Mouse (Mus musculus): Measurements from ENCODE around the gene Cfl1. TPM values are rescaled to one million over a fixed set of nuclear protein-coding genes. Genes with fewer than 3 reads are reported as not detected.

The Cfl1 gene
- polyA plus RNA-seq, 1 experiment from 2014 or later, result 4,021 TPM

DNA sequence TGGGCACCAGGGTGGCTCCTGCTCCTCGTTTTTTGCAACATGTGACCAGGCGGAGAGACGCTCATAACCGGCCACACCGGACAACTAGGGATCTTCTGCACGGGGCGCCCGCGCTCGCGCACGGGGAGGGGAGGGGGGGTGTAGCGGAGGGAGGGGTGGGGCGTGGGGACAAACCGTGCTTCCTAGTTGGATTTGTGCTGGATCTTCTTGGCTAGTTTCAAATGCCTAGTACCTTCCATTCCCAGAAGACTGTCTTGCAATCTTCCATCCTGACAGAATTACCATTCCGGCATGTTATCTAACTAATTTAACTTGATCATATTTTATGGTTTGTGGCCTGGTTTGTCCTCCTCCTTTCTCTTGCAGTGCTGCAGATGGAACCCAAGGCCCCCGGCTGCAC is 13.4 kb downstream of the Cfl1 start, which contains the start of gene 1700020D05Rik:
TSS of gene 1700020D05Rik (minus strand) at position 101 of the 400 bp plus-strand sequence.
- Histone ChIP-seq H3K9me3 (ENCODE audit: control insufficient read depth, low read length) (no peaks in the 10 kb centered on the region), H3K9ac (replicated peaks; ENCODE audit: low read length) (no peak within 1 kb of the TSS), H3K4me3 (replicated peaks; ENCODE audit: low read depth, low read length) (no peak within 1 kb of the TSS), H3K4me1 (ENCODE audit: control insufficient read depth, insufficient read depth, low read length) (no peaks in the 10 kb centered on the region), H3K36me3 (ENCODE audit: control insufficient read depth, insufficient read depth, low read length) (peaks cover 17% of the 10 kb centered on the region; the same call in 1 of the 2 replicates), H3K27ac (replicated peaks; ENCODE audit: low read depth, low read length) (no peak within 1 kb of the TSS), H3K4me2 (ENCODE audit: low read length) (no peak within 1 kb of the TSS), H3K27me3 (ENCODE audit: control insufficient read depth, insufficient read depth, low read length) (no peaks in the 10 kb centered on the region)
- WGBS, result 61% methylated on average over 17 of the region's 17 CpGs
- DNase-seq (no peak), ATAC-seq (ENCODE audit: low FRiP score, low TSS enrichment) (no peak)

DNA sequence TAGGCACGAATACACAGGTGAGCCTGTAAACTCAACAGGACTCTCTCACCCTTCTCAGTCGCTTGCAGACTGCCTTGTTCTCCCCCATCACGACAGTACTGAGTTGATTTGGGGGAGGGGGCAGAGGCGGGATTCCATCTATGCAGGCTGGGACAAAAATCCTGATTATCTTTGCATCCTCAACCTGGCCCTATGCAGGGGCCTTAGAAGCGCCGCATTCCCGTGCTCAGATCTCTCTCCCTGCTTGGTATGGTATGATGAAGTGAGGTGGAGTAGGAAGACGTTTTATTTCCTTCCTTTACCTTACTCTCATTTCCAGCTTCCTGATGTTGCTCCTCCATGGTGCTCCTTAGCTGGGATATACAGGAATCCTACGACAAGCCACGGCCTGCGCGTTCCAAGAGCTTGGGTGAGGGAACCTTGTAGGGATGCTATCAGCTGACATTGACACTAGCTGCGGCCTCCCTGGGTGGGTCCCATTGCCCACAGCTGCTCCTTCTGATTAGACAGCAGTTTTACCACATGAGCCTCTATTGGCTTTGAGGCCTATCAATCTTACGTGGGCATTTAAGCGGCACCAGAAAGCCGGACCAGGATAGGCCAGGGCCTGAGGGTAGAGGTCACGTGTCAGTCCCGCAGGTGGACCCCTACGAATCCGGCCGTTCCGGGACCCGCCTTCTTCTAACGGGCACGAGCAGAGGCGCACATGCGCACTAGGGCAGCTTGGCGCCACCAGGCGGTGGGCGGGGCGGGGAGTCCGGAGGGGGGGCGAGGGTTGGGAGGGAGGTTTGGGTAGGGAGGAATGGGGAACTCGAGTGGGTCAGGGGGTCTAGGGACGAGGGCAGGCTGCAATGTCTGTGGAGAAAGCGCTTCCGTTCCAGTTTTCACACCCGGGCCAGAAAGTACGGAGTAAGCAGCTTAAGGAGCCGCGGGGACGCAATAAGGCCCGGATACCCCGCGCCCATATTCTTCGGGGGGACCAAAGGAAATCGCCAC is 20.1 kb downstream of the Cfl1 start, which contains the start of gene Snx32:
TSS of gene Snx32 (minus strand) at position 508 of the 996 bp plus-strand sequence.
- no peaks in the 10 kb centered on the region for H3K36me3 ChIP-seq (ENCODE audit: control insufficient read depth, insufficient read depth, low read length)
- peak within 1 kb of the TSS; percentile 80 for H3K27ac ChIP-seq (replicated peaks; ENCODE audit: low read depth, low read length)
- peak within 1 kb of the TSS; percentile 66 for H3K4me2 ChIP-seq (ENCODE audit: low read length)
- peak; percentile 99 for DNase-seq
- peak within 1 kb of the TSS; percentile 56 for H3K4me3 ChIP-seq (replicated peaks; ENCODE audit: low read depth, low read length)
- WGBS, result 3% methylated on average over 47 of the region's 47 CpGs
- H3K9ac ChIP-seq (replicated peaks; ENCODE audit: low read length), result peak within 1 kb of the TSS; percentile 70
- H3K27me3 ChIP-seq (ENCODE audit: control insufficient read depth, insufficient read depth, low read length), result no peaks in the 10 kb centered on the region
- peaks cover 16% of the 10 kb centered on the region for H3K4me1 ChIP-seq (ENCODE audit: control insufficient read depth, insufficient read depth, low read length)
- no peaks in the 10 kb centered on the region for H3K9me3 ChIP-seq (ENCODE audit: control insufficient read depth, low read length)
- peak; percentile 100 for ATAC-seq (ENCODE audit: low FRiP score, low TSS enrichment)

DNA sequence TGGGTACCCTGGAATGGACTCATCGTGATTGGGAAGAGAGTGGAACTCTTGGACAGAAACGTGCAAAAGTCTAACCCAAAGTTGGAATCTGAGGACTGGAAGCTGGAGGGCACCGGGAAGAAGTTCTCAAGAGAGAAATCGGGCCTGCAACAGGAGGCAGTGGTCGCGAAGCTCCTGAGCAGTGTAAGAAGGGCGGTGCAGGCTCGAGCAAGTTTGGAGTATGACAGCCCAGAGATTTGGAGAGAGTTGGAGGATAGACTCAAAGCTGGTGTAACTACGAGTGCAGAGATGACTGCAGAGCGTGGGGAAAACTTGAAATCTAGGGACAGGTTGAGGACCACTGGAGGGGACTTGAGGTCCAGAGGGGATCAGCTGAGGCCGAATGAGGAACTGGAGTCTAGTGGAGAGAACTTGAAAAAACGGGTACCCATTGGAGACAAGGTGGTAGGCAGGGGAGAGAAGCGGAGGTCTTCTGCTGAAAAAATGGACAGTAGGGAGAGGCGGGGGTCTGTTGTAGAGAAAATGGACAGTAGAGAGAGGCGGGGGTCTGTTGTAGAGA is 20.9 kb downstream of the Cfl1 start:
- H3K4me1 ChIP-seq (ENCODE audit: control insufficient read depth, insufficient read depth, low read length), result peaks cover 16% of the 10 kb centered on the region
- H3K4me3 ChIP-seq (replicated peaks; ENCODE audit: low read depth, low read length), result peak overlapping the region; percentile 56
- H3K27ac ChIP-seq (replicated peaks; ENCODE audit: low read depth, low read length), result peak overlapping the region; percentile 80
- peak overlapping the region; percentile 59 for H3K9ac ChIP-seq (replicated peaks; ENCODE audit: low read length)
- DNase-seq (no peak), ATAC-seq (ENCODE audit: low FRiP score, low TSS enrichment) (no peak)
- no peaks in the 10 kb centered on the region for H3K36me3 ChIP-seq (ENCODE audit: control insufficient read depth, insufficient read depth, low read length)
- H3K9me3 ChIP-seq (ENCODE audit: control insufficient read depth, low read length), result no peaks in the 10 kb centered on the region
- peak overlapping the region; percentile 66 for H3K4me2 ChIP-seq (ENCODE audit: low read length)
- no peaks in the 10 kb centered on the region for H3K27me3 ChIP-seq (ENCODE audit: control insufficient read depth, insufficient read depth, low read length)
- 54% methylated on average over 15 of the region's 15 CpGs for WGBS

DNA sequence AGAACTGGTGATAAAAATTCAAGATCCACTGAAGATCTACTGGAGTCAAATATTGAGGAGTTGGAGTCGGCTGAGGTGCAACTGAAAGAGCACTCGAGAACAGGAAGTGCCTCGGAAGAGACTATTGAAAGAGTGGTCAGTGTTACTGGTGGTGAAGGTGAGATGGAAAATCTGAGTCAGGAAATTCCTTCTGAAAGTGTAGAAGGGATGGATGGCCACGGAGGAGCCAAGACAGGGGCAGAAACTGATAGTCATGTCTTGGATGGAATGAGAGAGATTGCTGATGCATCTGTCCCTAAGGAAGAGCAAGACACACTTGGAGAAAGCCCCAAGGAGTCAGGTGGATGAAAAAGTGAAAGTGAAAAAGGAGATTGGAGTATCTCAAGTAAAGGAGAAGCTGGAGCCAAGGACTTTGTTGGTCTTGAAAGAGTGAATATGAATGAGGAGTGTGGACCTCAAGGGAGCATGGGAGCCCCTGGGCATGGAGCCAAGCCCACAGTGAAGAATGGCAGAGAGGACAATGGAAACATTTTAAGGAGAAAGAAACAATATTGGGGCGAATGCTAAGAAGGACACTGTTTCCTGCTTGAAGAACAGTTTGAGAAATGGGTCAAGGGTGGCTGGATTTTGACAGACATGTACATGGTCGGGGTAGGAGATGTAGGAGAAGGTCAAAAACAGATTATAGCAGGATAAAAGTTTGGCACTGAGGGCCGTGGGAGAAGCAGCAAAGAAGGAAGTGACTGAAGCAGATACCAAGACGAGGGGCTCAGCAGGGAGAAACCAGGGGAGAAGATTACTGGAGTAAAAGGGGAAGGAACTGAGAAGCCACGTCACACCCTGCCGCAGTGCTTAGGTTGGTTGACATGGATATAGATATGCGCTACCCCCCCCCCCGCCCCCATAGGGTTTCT is 22.1 kb downstream of the Cfl1 start:
- no peak overlapping the region for H3K27ac ChIP-seq (replicated peaks; ENCODE audit: low read depth, low read length)
- no peaks in the 10 kb centered on the region for H3K9me3 ChIP-seq (ENCODE audit: control insufficient read depth, low read length)
- H3K9ac ChIP-seq (replicated peaks; ENCODE audit: low read length), result no peak overlapping the region
- peaks cover 16% of the 10 kb centered on the region for H3K4me1 ChIP-seq (ENCODE audit: control insufficient read depth, insufficient read depth, low read length)
- H3K4me2 ChIP-seq (ENCODE audit: low read length), result no peak overlapping the region
- WGBS, result 85% methylated on average over 12 of the region's 12 CpGs
- no peaks in the 10 kb centered on the region for H3K36me3 ChIP-seq (ENCODE audit: control insufficient read depth, insufficient read depth, low read length)
- no peaks in the 10 kb centered on the region for H3K27me3 ChIP-seq (ENCODE audit: control insufficient read depth, insufficient read depth, low read length)
- no peak for DNase-seq
- no peak overlapping the region for H3K4me3 ChIP-seq (replicated peaks; ENCODE audit: low read depth, low read length)
- ATAC-seq (ENCODE audit: low FRiP score, low TSS enrichment), result no peak

DNA sequence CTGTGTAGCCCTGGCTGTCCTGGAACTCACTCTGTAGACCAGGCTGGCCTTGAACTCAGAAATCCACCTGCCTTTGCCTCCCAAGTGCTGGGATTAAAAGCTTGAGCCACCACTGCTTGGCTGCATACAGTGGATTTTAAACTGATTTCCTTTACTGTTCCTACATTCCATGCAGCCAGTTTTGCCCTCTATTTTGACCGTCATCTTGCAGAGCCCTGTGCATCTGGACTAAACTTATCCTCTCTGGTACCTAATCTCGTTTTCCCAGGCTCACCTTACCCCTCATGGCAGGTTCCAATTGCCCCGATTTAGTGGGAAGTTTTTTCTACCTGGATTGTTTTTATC is 22.7 kb downstream of the Cfl1 start:
- Histone ChIP-seq H3K4me3 (replicated peaks; ENCODE audit: low read depth, low read length) (no peak overlapping the region), H3K4me2 (ENCODE audit: low read length) (no peak overlapping the region), H3K4me1 (ENCODE audit: control insufficient read depth, insufficient read depth, low read length) (peaks cover 16% of the 10 kb centered on the region), H3K9me3 (ENCODE audit: control insufficient read depth, low read length) (no peaks in the 10 kb centered on the region), H3K36me3 (ENCODE audit: control insufficient read depth, insufficient read depth, low read length) (no peaks in the 10 kb centered on the region), H3K27me3 (ENCODE audit: control insufficient read depth, insufficient read depth, low read length) (no peaks in the 10 kb centered on the region), H3K27ac (replicated peaks; ENCODE audit: low read depth, low read length) (no peak overlapping the region), H3K9ac (replicated peaks; ENCODE audit: low read length) (no peak overlapping the region)
- WGBS, result 91% methylated on average over 3 of the region's 3 CpGs
- ATAC-seq (ENCODE audit: low FRiP score, low TSS enrichment) (no peak), DNase-seq (no peak)

DNA sequence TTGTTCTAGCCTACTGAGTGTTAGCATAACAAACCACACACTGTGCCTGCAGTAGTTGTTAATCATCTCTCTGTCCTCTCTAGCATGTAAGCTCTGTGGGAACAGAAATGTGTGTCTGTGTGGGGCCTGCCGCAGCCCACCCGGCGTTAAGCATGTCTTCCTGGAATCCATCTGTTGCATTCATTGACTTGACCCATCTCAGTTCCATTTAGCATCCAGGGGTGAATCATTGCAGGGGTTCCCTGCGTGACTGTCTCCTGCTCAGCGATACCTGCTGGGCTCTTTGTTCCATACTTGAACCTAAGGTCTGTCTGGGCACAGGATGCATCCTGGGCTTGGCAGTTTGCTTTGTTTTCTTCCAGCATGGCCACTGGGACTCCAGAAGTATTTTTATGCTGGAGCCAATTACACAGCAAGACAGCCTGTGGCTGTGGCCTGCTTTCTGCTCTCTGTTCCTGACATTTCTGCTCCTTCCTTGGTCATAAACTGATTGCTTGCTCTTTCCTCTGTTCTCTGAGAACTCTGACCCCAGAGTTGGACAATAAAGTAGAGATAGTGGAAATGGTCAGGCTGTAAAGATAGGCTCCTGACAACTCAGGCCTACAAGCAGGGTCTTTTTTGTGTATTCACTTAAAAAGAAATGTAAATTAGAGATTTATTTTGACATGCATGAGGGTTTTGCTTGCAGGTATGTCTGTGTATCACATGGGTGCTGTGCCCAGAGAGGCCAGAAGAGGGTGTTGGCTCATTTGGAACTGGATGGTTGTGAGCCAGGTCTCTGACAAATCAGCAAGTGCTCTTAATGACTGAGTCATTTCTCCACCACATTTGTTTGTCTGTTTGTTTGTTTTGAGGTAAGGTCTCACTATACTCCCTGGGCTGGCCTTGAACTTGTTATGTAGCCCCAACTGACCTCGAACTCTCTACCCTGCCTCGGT is 25.9 kb downstream of the Cfl1 start:
- H3K27me3 ChIP-seq (ENCODE audit: control insufficient read depth, insufficient read depth, low read length), result no peaks in the 10 kb centered on the region
- H3K9me3 ChIP-seq (ENCODE audit: control insufficient read depth, low read length), result no peaks in the 10 kb centered on the region
- H3K9ac ChIP-seq (replicated peaks; ENCODE audit: low read length), result no peak overlapping the region
- no peaks in the 10 kb centered on the region for H3K36me3 ChIP-seq (ENCODE audit: control insufficient read depth, insufficient read depth, low read length)
- no peak overlapping the region for H3K27ac ChIP-seq (replicated peaks; ENCODE audit: low read depth, low read length)
- no peak overlapping the region for H3K4me2 ChIP-seq (ENCODE audit: low read length)
- DNase-seq, result no peak
- ATAC-seq (ENCODE audit: low FRiP score, low TSS enrichment), result no peak
- WGBS, result 79% methylated on average over 7 of the region's 7 CpGs
- H3K4me3 ChIP-seq (replicated peaks; ENCODE audit: low read depth, low read length), result no peak overlapping the region
- H3K4me1 ChIP-seq (ENCODE audit: control insufficient read depth, insufficient read depth, low read length), result peaks cover 5% of the 10 kb centered on the region

DNA sequence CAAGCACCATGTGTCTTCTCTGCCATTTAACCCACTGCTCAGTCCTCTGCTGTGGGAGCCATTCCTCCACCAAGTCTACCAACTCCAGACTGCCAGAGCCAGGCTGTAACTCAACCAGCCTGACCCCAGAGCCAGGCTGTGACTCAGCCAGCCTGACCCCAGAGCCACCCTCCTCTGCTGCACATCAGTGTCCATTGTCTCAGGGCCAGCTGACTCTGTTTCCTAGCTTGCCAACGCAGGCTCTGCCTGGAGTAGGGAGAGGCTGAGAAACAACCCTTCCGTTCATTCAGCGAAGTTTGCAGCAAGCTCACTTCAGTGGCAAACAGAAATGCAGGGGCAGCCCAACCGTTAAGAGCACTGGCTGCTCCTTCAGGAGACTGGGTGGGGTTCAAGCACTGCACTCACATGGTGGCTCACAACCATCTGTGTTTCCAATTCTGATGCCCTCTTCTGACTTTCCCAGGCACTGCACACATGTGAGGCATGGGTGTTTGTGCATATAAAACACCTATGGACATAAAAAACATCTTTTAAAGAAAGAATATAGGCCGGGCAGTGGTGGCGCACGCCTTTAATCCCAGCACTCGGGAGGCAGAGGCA is 26.8 kb downstream of the Cfl1 start:
- Histone ChIP-seq H3K9ac (replicated peaks; ENCODE audit: low read length) (no peak overlapping the region), H3K4me1 (ENCODE audit: control insufficient read depth, insufficient read depth, low read length) (0 out of 2 replicates have a peak, but pooled peaks cover 2% of the 10 kb centered on the region), H3K4me3 (replicated peaks; ENCODE audit: low read depth, low read length) (no peak overlapping the region), H3K27me3 (ENCODE audit: control insufficient read depth, insufficient read depth, low read length) (no peaks in the 10 kb centered on the region), H3K4me2 (ENCODE audit: low read length) (no peak overlapping the region), H3K9me3 (ENCODE audit: control insufficient read depth, low read length) (no peaks in the 10 kb centered on the region), H3K36me3 (ENCODE audit: control insufficient read depth, insufficient read depth, low read length) (no peaks in the 10 kb centered on the region), H3K27ac (replicated peaks; ENCODE audit: low read depth, low read length) (no peak overlapping the region)
- DNase-seq (no peak), ATAC-seq (ENCODE audit: low FRiP score, low TSS enrichment) (no peak)
- 80% methylated on average over 8 of the region's 8 CpGs for WGBS

Data from midbrain, embryonic 14.5 days (tissue).